Mouse (Mus musculus): ENCODE results near the gene Arfip1.

The Arfip1 gene

DNA sequence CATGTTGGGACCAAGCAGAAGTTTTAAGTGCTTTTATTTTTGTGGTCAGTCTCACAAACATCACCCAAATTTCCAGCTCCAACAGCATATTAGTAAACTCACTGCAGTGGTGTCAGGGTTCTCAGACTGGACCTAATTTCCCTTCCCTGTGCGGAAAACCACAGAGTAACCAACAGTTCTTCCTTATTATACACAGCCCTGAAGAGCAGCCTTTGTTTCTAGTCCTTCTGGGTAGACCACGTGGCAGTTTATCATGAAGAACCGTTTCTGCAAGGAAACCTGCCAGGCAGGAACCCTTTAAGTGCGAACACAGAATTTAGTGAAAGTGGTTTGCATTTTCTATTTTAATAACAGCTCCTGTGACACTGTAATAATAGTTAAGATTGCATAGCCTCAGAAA is 90.3 kb downstream of the Arfip1 start:
- DNase-seq (ENCODE audit: low read depth, low spot score), result no peak

DNA sequence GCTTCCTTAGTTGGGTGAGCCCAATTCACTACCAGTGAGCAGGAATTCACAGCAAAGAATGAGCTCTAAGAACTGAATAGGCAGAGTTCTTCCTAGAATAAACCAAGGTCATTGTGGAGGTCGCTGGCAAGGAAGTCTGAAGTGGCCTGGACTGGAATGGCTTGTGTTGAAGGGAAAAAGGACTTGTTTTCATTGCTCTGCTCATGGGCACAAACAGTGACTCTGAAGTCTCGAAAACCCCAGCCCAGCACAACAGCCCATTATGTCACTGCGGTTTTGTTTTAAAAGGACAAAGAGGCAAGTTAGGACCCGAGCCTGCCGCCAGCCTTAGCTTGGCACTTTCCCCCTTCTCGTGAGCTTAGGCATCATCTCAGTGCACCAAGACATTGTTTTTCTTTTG is 93.7 kb downstream of the Arfip1 start:
- DNase-seq (ENCODE audit: low read depth, low spot score), result no peak

- DNase-seq (ENCODE audit: low read depth, low spot score), result no peak
Observed at GRCm38 (mm10) chr3:84484891-84485290, 97.5 kb downstream of the Arfip1 start.

GRCm38 (mm10) chr3:84484333-84484732 is 98.1 kb downstream of the Arfip1 start:
- DNase-seq (ENCODE audit: low read depth, low spot score), result no peak

DNA sequence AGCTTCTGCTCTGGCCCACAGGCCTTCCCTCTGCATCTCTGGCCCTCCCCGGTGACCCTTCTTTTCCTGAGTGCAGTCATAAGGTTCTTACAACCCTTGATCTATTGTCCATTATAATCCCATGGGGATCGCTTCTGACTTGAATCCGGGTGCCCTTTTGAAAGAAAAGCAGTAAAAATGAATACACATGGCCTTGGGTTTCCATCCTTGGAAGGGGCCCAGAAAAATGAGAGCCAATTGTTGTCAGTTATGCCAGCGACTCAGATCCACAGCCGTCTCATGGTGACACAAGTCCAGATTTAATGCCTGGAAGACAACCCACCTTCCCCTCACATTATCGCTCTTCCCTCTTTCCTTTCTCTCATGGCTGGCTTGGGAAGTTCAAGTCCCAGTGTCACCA is 100.3 kb downstream of the Arfip1 start:
- no peak for DNase-seq (ENCODE audit: low read depth, low spot score)

DNA sequence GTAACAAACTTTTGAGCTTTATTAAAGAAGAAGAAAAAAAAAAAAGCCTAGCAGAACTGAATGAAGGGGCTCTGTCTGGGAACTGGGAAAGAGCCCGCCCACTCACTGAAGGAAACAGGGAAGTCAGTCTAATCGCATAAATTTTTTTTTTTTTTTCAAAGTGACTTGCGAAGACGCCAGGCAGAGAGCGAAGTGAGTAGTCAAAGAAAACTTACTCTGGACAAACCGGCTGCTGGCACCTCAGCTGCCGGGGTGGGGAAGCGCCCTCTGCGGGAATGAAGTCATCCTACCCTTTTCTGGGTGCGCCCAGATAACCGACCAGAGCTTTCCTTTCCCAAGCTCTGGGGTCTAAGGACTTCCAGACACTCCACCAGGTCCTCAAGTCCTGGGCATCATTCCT is 101.3 kb downstream of the Arfip1 start:
- DNase-seq (ENCODE audit: low read depth, low spot score), result no peak

GRCm38 (mm10) chr3:84480006-84480897 is 102.2 kb downstream of the Arfip1 start, which contains the start of gene Fhdc1:
TSS of gene Fhdc1 (minus strand) at chr3:84480429.
- no peak for DNase-seq (ENCODE audit: low read depth, low spot score)

DNA sequence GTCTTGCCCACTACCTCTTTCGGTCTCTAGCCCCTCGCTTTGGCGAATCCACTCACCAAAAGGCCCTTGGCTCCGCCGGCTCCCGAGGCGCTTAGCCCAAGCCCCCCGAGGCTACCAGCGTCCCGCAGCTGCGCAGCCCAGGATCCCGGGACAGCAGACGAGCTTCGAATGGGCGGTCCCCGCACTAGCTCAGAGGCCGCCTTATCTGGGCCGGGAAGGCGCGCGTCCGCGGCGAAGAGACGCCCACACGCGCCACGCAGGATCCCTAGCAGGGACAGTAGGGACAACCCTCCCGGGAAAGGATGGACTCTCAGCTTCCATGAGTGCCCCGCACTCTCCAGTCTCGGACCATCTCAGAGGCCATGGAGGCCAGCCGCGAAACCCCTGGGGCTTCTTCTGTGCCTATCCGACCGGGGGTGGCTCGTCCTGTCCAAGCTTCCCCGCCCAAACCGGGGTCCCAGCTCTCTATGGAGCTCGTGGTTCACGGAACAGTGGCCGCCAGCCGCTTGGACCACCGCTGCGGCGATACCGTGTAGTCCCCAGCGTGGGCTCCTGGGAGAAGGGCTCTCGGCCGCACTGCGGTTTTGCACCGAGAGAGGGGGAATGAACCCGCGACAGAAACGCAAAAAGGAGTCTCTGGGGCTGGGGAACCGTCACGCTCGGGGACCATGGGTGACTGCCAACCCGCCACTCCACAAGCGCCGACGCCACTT is 103.0 kb downstream of the Arfip1 start:
- no peak for DNase-seq (ENCODE audit: low read depth, low spot score)

- no peak for DNase-seq (ENCODE audit: low read depth, low spot score)
Observed at GRCm38 (mm10) chr3:84478896-84479292, 103.5 kb downstream of the Arfip1 start.

GRCm38 (mm10) chr3:84478195-84478594 is 104.2 kb downstream of the Arfip1 start:
- DNase-seq (ENCODE audit: low read depth, low spot score), result no peak

DNA sequence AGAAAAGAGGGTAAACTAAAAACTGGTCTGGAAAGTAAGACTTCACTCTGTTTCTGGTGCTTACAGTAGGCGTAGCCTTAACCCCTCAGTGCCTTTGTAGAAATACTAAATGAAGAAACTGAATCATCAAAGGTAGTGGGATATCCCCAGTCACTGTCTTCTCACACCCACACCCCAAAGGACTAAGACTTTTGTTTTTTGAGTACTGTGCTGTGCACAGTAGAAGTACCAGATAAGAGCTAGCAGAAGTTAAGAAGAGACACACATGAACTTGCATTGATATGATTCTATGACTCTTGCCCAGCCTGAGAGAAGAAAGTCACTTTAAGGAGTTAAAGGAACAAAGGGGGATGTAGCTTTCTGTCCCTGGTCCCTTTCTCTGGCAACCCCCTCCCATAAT is 104.9 kb downstream of the Arfip1 start:
- DNase-seq (ENCODE audit: low read depth, low spot score), result no peak

DNA sequence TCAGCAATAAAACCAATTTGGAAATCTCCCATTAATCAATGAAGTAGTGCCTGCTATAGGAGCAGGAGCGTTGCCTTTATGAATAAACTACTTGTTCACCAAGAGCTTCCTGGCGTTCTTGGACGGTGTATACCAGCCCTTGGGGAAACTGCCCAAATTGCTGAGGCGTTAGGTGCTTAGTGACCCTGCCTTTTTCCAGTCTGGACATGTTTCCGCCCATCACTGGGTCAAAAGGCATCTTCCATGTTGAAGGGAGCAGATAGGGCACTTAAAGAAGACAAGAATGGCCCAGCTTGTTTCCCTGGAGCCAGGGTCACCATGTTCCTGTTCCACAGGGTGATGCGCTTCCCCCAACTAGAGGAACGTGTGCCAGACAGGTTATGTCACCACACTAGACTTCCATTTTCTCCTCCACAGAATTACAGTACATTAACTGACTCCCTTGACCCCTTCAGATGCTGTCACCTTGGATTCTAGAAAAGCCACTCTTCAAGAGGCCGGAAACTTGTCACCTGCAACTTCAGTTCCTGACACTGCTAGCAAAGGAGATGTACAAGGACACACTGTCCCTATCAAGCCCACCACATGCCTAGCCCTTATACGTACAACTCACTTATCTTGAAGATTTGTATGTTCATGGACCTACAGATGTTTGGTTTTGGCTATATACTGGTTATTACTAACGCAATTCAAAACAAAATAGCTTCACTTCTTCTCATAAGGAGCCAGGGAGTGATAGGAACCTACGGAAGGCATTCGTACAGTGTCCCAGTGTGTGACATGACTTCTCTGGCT is 107.2 kb downstream of the Arfip1 start:
- DNase-seq (ENCODE audit: low read depth, low spot score), result no peak

DNA sequence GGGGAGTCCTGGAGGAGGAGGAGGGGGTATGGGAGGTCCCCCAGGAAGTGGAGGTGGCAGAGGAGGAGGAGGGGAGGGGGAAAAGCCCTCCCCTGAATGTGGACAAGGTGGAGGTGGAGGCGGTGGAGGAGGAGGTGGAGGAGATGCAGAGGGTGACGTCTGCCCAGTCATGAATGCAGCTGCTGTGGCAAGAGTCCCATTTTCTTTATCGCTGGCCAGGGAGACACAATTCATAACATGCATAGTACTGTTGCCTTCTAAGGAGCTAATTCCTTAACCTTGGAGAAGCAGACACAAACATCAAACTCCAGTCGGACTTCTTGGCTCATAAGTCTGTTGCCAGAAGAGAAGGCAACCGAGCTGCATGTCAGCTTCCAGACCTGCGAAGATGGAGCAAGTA is 108.0 kb downstream of the Arfip1 start:
- no peak for DNase-seq (ENCODE audit: low read depth, low spot score)

DNA sequence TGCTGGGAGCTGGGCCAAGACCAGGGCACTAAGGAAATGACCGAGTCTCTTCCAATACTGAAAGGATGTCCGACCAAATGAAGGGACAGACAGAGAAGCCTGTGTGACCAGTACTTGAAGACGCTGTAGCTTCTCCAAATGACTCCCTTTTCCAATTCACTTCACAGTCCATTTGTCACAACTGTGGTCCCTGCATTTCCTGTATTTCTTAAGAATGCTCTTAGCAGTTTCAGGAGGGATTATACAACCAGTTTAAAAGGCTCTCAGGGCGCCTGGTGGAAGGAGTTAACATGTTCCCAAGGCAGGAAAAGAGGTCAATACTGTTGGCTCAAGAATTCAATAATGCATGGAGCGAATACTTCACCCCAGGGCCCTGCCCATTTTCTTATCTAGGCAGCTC is 109.5 kb downstream of the Arfip1 start:
- DNase-seq (ENCODE audit: low read depth, low spot score), result no peak

DNA sequence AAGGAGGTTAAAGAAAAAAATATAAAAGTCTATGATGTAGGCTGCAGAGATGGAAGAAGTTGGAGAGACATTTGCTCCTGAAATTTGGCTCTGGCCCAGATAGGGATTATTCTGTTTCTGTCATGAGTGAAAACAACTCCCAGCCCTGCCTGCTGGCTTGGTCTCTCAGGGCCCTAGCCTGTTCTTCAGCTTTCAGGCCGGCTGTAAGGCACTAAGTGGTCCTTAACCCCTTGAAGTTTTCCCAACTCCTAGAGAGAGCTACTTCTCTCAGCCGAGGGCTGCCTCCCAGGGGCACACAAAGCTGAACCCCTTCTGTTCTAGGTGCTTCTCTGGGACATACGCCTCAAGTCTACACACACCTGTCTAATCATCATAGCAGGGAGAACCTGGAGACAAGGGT is 109.9 kb downstream of the Arfip1 start:
- DNase-seq (ENCODE audit: low read depth, low spot score), result no peak

DNA sequence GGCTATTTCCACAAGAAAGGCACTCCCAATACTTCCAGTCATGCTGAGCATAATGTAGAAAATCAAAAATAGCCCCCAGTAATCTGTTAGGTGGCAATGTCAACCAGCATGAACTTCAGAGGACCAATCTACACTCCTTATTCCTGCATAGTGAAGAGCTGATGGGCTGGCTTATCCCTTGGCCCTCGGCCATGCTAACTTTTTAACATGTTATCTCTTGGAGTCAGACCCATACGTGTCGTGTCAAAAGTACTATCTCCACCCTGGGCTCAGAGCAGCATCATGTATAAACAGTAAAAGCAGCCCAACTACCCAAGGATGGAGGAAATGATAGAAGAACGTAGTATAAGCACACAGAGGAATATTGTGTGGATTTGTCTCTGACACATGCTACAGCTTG is 111.3 kb downstream of the Arfip1 start:
- DNase-seq (ENCODE audit: low read depth, low spot score), result no peak

GRCm38 (mm10) chr3:84468111-84468453 is 114.3 kb downstream of the Arfip1 start:
- peak; percentile 16 for DNase-seq (ENCODE audit: low read depth, low spot score)

- DNase-seq (ENCODE audit: low read depth, low spot score), result no peak
Observed at GRCm38 (mm10) chr3:84467419-84468110, 114.9 kb downstream of the Arfip1 start.

DNA sequence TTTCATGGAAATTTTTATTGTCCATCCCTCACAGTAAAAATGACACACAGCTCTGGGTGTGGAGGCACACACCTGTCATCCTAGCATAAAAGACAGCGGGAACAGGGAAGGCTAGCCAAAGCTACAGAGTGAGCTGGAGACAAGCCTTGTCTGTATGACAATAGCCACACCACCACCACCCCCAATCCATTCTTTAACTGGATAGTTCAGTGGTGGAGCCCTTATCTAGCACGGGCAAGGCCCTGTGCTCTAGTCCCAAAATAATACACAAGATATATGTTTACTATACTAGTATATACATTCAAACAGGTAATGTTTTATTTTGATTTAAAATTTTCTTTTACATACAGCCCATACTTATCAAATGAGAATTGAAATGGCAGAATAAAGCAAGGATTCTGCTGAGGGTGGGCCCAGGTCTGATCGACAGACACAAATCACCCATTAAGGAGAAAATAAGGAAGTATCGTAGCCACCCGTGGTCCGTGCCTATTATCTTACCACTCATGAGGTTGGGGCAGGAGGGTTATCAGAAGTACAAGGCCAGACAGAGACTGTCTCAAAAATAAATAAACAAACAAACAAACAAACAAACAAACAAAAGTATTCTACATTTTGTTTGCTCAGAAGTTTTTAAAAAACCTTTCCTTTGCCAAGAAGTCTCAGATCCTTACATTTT is 116.5 kb downstream of the Arfip1 start:
- no peak for DNase-seq (ENCODE audit: low read depth, low spot score)

GRCm38 (mm10) chr3:84461687-84462086 is 120.7 kb downstream of the Arfip1 start:
- DNase-seq (ENCODE audit: low read depth, low spot score), result no peak

DNA sequence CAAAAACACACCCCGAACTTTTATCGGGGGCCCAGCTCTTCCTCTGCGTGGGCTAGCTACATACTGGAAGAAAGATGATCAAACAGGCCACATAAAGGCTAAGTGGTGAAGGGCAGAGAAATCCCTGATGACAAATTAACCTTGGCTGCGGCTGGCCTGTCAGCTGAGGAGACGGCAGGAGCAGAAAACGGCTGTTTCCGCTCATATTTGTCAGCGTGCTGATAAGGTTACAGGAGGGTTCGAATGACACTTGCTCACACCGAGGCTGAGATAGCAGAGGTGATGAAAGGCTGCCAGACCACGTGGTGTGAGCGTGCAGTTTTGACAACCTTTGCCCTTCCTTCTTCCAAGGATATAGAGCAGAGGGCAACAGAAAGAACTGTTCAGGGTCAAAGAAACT is 121.5 kb downstream of the Arfip1 start:
- no peak for DNase-seq (ENCODE audit: low read depth, low spot score)
